ENCODE assay signal across 18 mouse cellular contexts in genomic region chr10:31528297-31528984, GRCm38 (mm10).
DNase-seq lines count a peak whose midpoint lies in the region; ATAC-seq and TF ChIP-seq lines count a peak whose summit lies in the region.
"Had no signal": no experiment of that assay in that cellular context is flagged by ENCODE, and none has a peak within 500 bp of the region (broad histone marks: within the 10 kb centered on the region; RNA-seq: fewer than 3 reads in every experiment).

No protein-coding gene starts in this region.

- no peak overlapping the region for H3K9ac ChIP-seq in kidney, postnatal 0 days (ENCODE audit: low read depth, low read length)
- H3K9ac ChIP-seq in kidney, embryonic 15.5 days = no peak overlapping the region
- no peak overlapping the region for H3K9ac ChIP-seq in intestine, embryonic 16.5 days (ENCODE audit: low read depth, low read length)
- H3K9ac ChIP-seq: liver, postnatal 0 days had no signal

- no peaks in the 10 kb centered on the region for H3K4me1 ChIP-seq in kidney, postnatal 0 days (replicated peaks; ENCODE audit: insufficient read depth, low read length)
- no peaks in the 10 kb centered on the region for H3K4me1 ChIP-seq in kidney, embryonic 15.5 days
- no peaks in the 10 kb centered on the region for H3K4me1 ChIP-seq in intestine, embryonic 16.5 days (ENCODE audit: control insufficient read depth, insufficient read depth, low read length)

- H3K9me3 ChIP-seq in kidney, postnatal 0 days (replicated peaks; ENCODE audit: low read length) = no peaks in the 10 kb centered on the region
- H3K9me3 ChIP-seq in kidney, embryonic 15.5 days (replicated peaks) = no peaks in the 10 kb centered on the region
- no peaks in the 10 kb centered on the region for H3K9me3 ChIP-seq in intestine, embryonic 16.5 days (ENCODE audit: control insufficient read depth, low read length)

- ATAC-seq in kidney, postnatal 0 days (replicated peaks; ENCODE audit: low FRiP score, low read depth) = 0 out of 2 replicates have a peak, but pooled peaks have one; percentile 21
- ATAC-seq in kidney, embryonic 15.5 days (replicated peaks; ENCODE audit: low FRiP score) = no peak
- ATAC-seq in intestine, embryonic 16.5 days = peak; percentile 41; the same call in 1 of the 2 replicates
- ATAC-seq: liver, postnatal 0 days had no signal

- WGBS in kidney, postnatal 0 days = 49% methylated on average over 6 of the region's 6 CpGs
- WGBS in kidney, embryonic 15.5 days = 49% methylated on average over 6 of the region's 6 CpGs
- 57% methylated on average over 6 of the region's 6 CpGs for WGBS in intestine, embryonic 16.5 days

- TF ChIP-seq CTCF in kidney, postnatal 0 days (IDR thresholded peaks at IDR 0.05; ENCODE audit: low read depth) = no peak

- no peak overlapping the region for H3K27ac ChIP-seq in kidney, postnatal 0 days
- H3K27ac ChIP-seq in kidney, embryonic 15.5 days = no peak overlapping the region
- H3K27ac ChIP-seq in intestine, embryonic 16.5 days (ENCODE audit: low read length) = no peak overlapping the region
- H3K27ac ChIP-seq: macrophage had no signal

- no peaks in the 10 kb centered on the region for H3K36me3 ChIP-seq in kidney, postnatal 0 days (ENCODE audit: insufficient read depth, low read length)
- H3K36me3 ChIP-seq in kidney, embryonic 15.5 days = peaks cover 6% of the 10 kb centered on the region
- no peaks in the 10 kb centered on the region for H3K36me3 ChIP-seq in intestine, embryonic 16.5 days (ENCODE audit: control insufficient read depth, insufficient read depth, low read length)

- H3K27me3 ChIP-seq in kidney, postnatal 0 days (ENCODE audit: insufficient read depth, low read length) = no peaks in the 10 kb centered on the region
- H3K27me3 ChIP-seq in kidney, embryonic 15.5 days = no peaks in the 10 kb centered on the region
- no peaks in the 10 kb centered on the region for H3K27me3 ChIP-seq in intestine, embryonic 16.5 days (replicated peaks; ENCODE audit: control insufficient read depth, insufficient read depth, low read length)

- no peak for DNase-seq in kidney, postnatal 0 days (ENCODE audit: low spot score)
- peak; percentile 10 for DNase-seq in forelimb bud, embryonic 11.5 days (ENCODE audit: low read depth, low spot score)
- peak; percentile 43 for DNase-seq in retina, embryonic 14.5 days (ENCODE audit: low spot score)
- DNase-seq in thymus, postnatal 0 days (ENCODE audit: low spot score) = no peak
- DNase-seq in testis, postnatal 10 days (ENCODE audit: low spot score) = no peak
- DNase-seq: adrenal gland, adult 2 months; heart, postnatal 14 days; kidney, adult 9 months; layer of hippocampus, adult 9-11 months; left cerebral cortex, postnatal 4 days; liver, postnatal 0 days; right cerebral cortex, adult 18-20 months; thymus, postnatal 4 days had no signal

- no peak overlapping the region for H3K4me3 ChIP-seq in kidney, postnatal 0 days (replicated peaks; ENCODE audit: low read depth, low read length)
- no peak overlapping the region for H3K4me3 ChIP-seq in kidney, embryonic 15.5 days (replicated peaks)
- H3K4me3 ChIP-seq in intestine, embryonic 16.5 days (ENCODE audit: low read length) = no peak overlapping the region
- H3K4me3 ChIP-seq: erythroblast, embryonic 14.5 days; myocyte had no signal

- H3K4me2 ChIP-seq in kidney, postnatal 0 days (ENCODE audit: low read length) = no peak overlapping the region
- no peak overlapping the region for H3K4me2 ChIP-seq in kidney, embryonic 15.5 days
- no peak overlapping the region for H3K4me2 ChIP-seq in intestine, embryonic 16.5 days (ENCODE audit: low read depth, low read length)

Comparison
In these comparisons a context has a peak if more than half of its experiments do, and no peak if none do; other contexts are left out.
1. DNase-seq: peak in forelimb bud, embryonic 11.5 days (single experiment) and retina, embryonic 14.5 days (single experiment); none in kidney, postnatal 0 days (single experiment), thymus, postnatal 0 days (single experiment) and testis, postnatal 10 days (single experiment).